Mouse (Mus musculus) CH12.LX (cell line): ENCODE results near the gene Hcn1. TPM values are rescaled to one million over a fixed set of nuclear protein-coding genes. Genes with fewer than 3 reads are reported as not detected.

Source experiments
- DNase-seq: peaks from one replicate; pipeline ENCODE4 v3.0.0-alpha.2; 2013; ENCODE audit errors: extremely low read depth
- H3K27ac ChIP-seq: 2 replicates; pipeline ENCODE4 v1.5.1; 2012; ENCODE audit warnings: low read depth, mild to moderate bottlenecking, control low read depth, moderate library complexity; ENCODE audit not compliant: insufficient read depth
- H3K27me3 ChIP-seq: replicated peaks from 2 replicates; pipeline ENCODE3; 2012; ENCODE audit warnings: inconsistent platforms
- H3K36me3 ChIP-seq, 2 experiments: replicated peaks in 1 of 2; 2 replicates each; pipeline versions ENCODE3 to v1.6.1; 2012; ENCODE audit warnings: inconsistent platforms in 1 of 2, low read length in 1 of 2, mild to moderate bottlenecking in 1 of 2, mixed read lengths in 1 of 2, moderate library complexity in 1 of 2; ENCODE audit not compliant: control insufficient read depth in 1 of 2, insufficient read depth in 1 of 2
- H3K4me1 ChIP-seq, 2 experiments: 2 replicates each; pipeline ENCODE4 v1.6.1; 2012; ENCODE audit warnings: inconsistent platforms in 1 of 2, moderate library complexity in 1 of 2; ENCODE audit not compliant: insufficient read depth in 2 of 2, control insufficient read depth in 1 of 2
- H3K4me2 ChIP-seq: 2 replicates; pipeline ENCODE4 v1.6.1; 2012; ENCODE audit warnings: low read depth, mild to moderate bottlenecking, control low read depth; ENCODE audit not compliant: poor library complexity, insufficient read depth, severe bottlenecking
- H3K4me3 ChIP-seq, 3 experiments: fragments of 150-350 bp in 1 of 3; sonication (generic) in 1 of 3; replicated peaks in 1 of 3; 2 replicates each; pipeline versions ENCODE3 to v1.5.1; 2011 to 2012; ENCODE audit warnings: low read depth in 2 of 3, low read length in 2 of 3, mild to moderate bottlenecking in 2 of 3, moderate library complexity in 2 of 3, control low read depth in 1 of 3, improper control_type of control experiment in 1 of 3, inconsistent platforms in 1 of 3, mixed read lengths in 1 of 3; ENCODE audit not compliant: poor library complexity in 1 of 3
- H3K79me2 ChIP-seq: replicated peaks from 2 replicates; pipeline ENCODE4 v1.6.1; 2012; ENCODE audit warnings: mild to moderate bottlenecking, moderate library complexity; ENCODE audit not compliant: control insufficient read depth, poor library complexity, insufficient read depth, severe bottlenecking; ENCODE audit errors: extremely low read depth
- H3K9ac ChIP-seq: 2 replicates; pipeline ENCODE4 v1.6.1; 2012; ENCODE audit warnings: low read depth, mild to moderate bottlenecking, control low read depth, moderate library complexity; ENCODE audit not compliant: insufficient read depth
- H3K9me3 ChIP-seq: replicated peaks from 2 replicates; pipeline ENCODE3; 2012; ENCODE audit warnings: low read length, inconsistent platforms, mixed read lengths
- BHLHE40 ChIP-seq: IDR thresholded peaks from 2 replicates; pipeline ENCODE4 v1.6.1; 2011; ENCODE audit warnings: mild to moderate bottlenecking, low read depth, low read length, improper control_type of control experiment
- CHD2 ChIP-seq: IDR thresholded peaks from 2 replicates; pipeline ENCODE4 v1.6.1; 2011; ENCODE audit warnings: low read length, improper control_type of control experiment
- CTCF ChIP-seq, 2 experiments: IDR thresholded peaks in 1 of 2; conservative IDR thresholded peaks in 1 of 2; 2 replicates each; pipeline ENCODE4 v1.5.1; 2011 to 2012; ENCODE audit warnings: low read depth in 2 of 2, low read length in 2 of 2, improper control_type of control experiment in 1 of 2, inconsistent platforms in 1 of 2, mild to moderate bottlenecking in 1 of 2, moderate library complexity in 1 of 2
- GABPA ChIP-seq: IDR thresholded peaks from 2 replicates; pipeline ENCODE4 v1.6.1; 2012; ENCODE audit warnings: low read depth, low read length, improper control_type of control experiment, inconsistent platforms; ENCODE audit not compliant: insufficient replicate concordance
- IRF4 ChIP-seq: IDR thresholded peaks from 2 replicates; pipeline ENCODE4 v1.6.1; 2014; ENCODE audit warnings: low read depth, mild to moderate bottlenecking, inconsistent platforms, low read length, improper control_type of control experiment
- JUN ChIP-seq: IDR thresholded peaks from 2 replicates; pipeline ENCODE4 v1.6.1; 2011; ENCODE audit warnings: low read depth, mild to moderate bottlenecking, low read length, improper control_type of control experiment, moderate library complexity; ENCODE audit not compliant: insufficient read depth
- JUND ChIP-seq: conservative IDR thresholded peaks from 2 replicates; pipeline ENCODE4 v1.6.1; 2011; ENCODE audit warnings: low read depth, low read length, improper control_type of control experiment
- KAT2A ChIP-seq: IDR thresholded peaks from 2 replicates; pipeline ENCODE4 v1.6.1; 2012; ENCODE audit warnings: low read length, improper control_type of control experiment, inconsistent platforms; ENCODE audit not compliant: insufficient replicate concordance
- MEF2A ChIP-seq: IDR thresholded peaks from 2 replicates; pipeline ENCODE4 v1.6.1; 2014; ENCODE audit warnings: low read depth, mild to moderate bottlenecking, inconsistent platforms, low read length, improper control_type of control experiment, borderline replicate concordance
- MYC ChIP-seq: IDR thresholded peaks from 2 replicates; pipeline ENCODE4 v1.6.1; 2011; ENCODE audit warnings: low read depth, mild to moderate bottlenecking, improper control_type of control experiment, low read length
- NELFE ChIP-seq: IDR thresholded peaks from 2 replicates; pipeline ENCODE4 v1.6.1; 2011; ENCODE audit warnings: low read depth, low read length, improper control_type of control experiment
- POLR2A ChIP-seq: IDR thresholded peaks from 2 replicates; pipeline ENCODE4 v1.6.1; 2011; ENCODE audit warnings: low read depth, mild to moderate bottlenecking, improper control_type of control experiment, low read length
- POLR2AphosphoS2 ChIP-seq: IDR thresholded peaks from 2 replicates; pipeline ENCODE4 v1.6.1; 2011; ENCODE audit warnings: low read depth, low read length, improper control_type of control experiment
- SIN3A ChIP-seq: IDR thresholded peaks from 2 replicates; pipeline ENCODE4 v1.6.1; 2012; ENCODE audit warnings: low read length, improper control_type of control experiment, inconsistent platforms
- TBP ChIP-seq: conservative IDR thresholded peaks from 2 replicates; pipeline ENCODE4 v1.6.1; 2011; ENCODE audit warnings: low read depth, low read length, improper control_type of control experiment
- TCF12 ChIP-seq: IDR thresholded peaks from 2 replicates; pipeline ENCODE4 v1.6.1; 2014; ENCODE audit warnings: low read depth, mild to moderate bottlenecking, inconsistent platforms, low read length, improper control_type of control experiment
- UBTF ChIP-seq: IDR thresholded peaks from 2 replicates; pipeline ENCODE4 v1.6.1; 2012; ENCODE audit warnings: low read depth, mild to moderate bottlenecking, inconsistent platforms, low read length, improper control_type of control experiment, moderate library complexity
- USF1 ChIP-seq: IDR thresholded peaks from 2 replicates; pipeline ENCODE4 v1.6.1; 2014; ENCODE audit warnings: low read depth, mild to moderate bottlenecking, inconsistent platforms, low read length, improper control_type of control experiment
- USF2 ChIP-seq: conservative IDR thresholded peaks from 2 replicates; pipeline ENCODE4 v1.6.1; 2011; ENCODE audit warnings: low read depth, low read length, improper control_type of control experiment
- ZKSCAN1 ChIP-seq: IDR thresholded peaks from 2 replicates; pipeline ENCODE4 v1.6.1; 2012; ENCODE audit warnings: low read depth, inconsistent platforms, low read length, improper control_type of control experiment, borderline replicate concordance
- ZMIZ1 ChIP-seq: IDR thresholded peaks from 2 replicates; pipeline ENCODE4 v1.6.1; 2012; ENCODE audit warnings: low read depth, mild to moderate bottlenecking, inconsistent platforms, low read length, improper control_type of control experiment
- dilution Hi-C: fragments of 300-500 bp; cut with MboI; formaldehyde crosslinking; loops from 2 replicates; pipeline ENCODE4 v1.14.3; 2020; ENCODE audit warnings: low sequenced_read_pairs; ENCODE audit not compliant: extremely low pct_unique_long_range_greater_than_20kb, extremely low pct_ligation_motif_present
- in situ Hi-C: fragments of 300-500 bp; cut with MboI; formaldehyde crosslinking; loops from 3 replicates; pipeline ENCODE4 v1.14.3; 2019; ENCODE audit warnings: low sequenced_read_pairs, low pct_ligation_motif_present, low pct_unique_long_range_greater_than_20kb, mixed read lengths
- polyA plus RNA-seq: library from polyadenylated mRNA; unstranded; fragments of >175 nt; gene quantifications from 2 replicates; pipeline ENCODE4 v1.2.1, GENCODE M21; 2012; ENCODE audit warnings: low read depth; ENCODE audit not compliant: insufficient read length
- total RNA-seq, 2 experiments: library from RNA; depleted of rRNA; stranded (reverse); fragments of 300-350 nt in 1 of 2; fragments of >200 nt in 1 of 2; gene quantifications; 2 replicates each; pipeline ENCODE4 v1.2.3; 2012 to 2014

Gene Hcn1
- total and polyA plus RNA-seq, 3 experiments: not detected

DNA sequence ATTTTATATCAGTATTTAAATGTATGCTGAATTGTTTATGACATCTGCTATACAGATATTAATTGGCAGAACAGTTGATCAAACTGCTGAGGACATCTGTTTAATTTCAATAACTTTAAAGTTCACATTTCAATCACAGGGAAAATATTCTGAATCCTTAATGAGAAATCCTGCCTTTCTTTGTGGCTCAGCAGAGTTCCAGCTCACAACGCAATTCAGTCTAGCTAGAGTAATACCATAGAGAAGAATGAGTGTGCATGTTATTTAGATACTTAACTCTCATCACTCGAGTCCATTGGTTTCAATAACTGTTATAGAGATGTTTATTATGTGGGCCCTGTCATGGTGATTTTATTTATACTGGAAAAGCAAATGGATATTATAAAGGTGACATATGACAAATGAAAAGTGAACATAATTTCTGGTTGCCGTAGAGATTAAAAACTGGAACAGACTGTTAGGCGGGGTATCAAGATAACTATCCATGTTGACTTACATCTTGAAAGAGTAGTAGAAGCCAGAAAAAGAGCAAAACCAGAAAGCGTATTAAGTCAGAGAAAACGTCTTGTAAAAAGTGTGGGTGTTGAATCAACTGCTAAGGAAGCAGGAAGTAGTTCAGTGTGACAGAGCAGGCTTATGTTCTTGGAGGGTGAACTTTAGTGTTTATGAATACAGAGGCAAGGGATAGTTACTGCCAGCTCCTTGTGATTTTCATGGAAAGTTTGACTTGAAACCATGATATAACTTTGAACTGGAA is 250.0 kb downstream of the Hcn1 start:
- in situ Hi-C loops (no loop called here), dilution Hi-C loops (no loop called here)
- no peaks in the 10 kb centered on the region for H3K4me1 ChIP-seq
- no peaks in the 10 kb centered on the region for H3K27me3 ChIP-seq
- DNase-seq: no peak
- H3K9me3 ChIP-seq: peaks cover 5% of the 10 kb centered on the region
- no peaks in the 10 kb centered on the region for H3K36me3 ChIP-seq
- TF ChIP-seq UBTF (no peak), JUN (no peak), USF1 (no peak), JUND (no peak)
- H3K4me3 ChIP-seq: no peak overlapping the region
- H3K4me2 ChIP-seq: no peak overlapping the region
- H3K27ac ChIP-seq: no peak overlapping the region
- no peak overlapping the region for H3K9ac ChIP-seq
- H3K79me2 ChIP-seq: no peaks in the 10 kb centered on the region

DNA sequence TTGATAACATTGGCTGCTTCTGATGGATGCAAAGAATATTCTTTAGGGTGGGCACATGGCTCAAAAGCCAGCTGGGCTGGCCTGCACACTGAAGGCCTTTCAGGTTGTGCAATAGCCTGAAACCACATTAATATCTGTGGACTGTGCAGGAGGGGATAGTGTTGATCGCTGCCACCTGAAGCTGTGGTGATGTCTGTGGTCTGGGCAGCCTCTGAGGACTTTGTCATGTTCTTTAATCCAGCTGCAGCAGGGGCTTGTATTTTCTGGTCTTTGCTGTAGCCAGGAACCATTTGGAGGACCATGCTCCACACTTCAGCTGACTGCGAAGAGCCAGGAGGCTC is 250.6 kb downstream of the Hcn1 start:
- Histone ChIP-seq H3K36me3 (no peaks in the 10 kb centered on the region), H3K4me1 (no peaks in the 10 kb centered on the region), H3K79me2 (no peaks in the 10 kb centered on the region), H3K27me3 (no peaks in the 10 kb centered on the region), H3K9me3 (peaks cover 5% of the 10 kb centered on the region), H3K4me2 (no peak overlapping the region), H3K4me3 (no peak overlapping the region), H3K27ac (no peak overlapping the region), H3K9ac (no peak overlapping the region)
- in situ Hi-C loops (no loop called here), dilution Hi-C loops (no loop called here)
- TF ChIP-seq NELFE (no peak), MEF2A (no peak), CHD2 (no peak), ZMIZ1 (no peak), IRF4 (no peak), KAT2A (no peak), ZKSCAN1 (no peak), SIN3A (no peak), POLR2A (no peak), MYC (no peak), TCF12 (no peak), USF2 (no peak), CTCF (conservative IDR thresholded peaks at IDR 0.05 in 1 of 2, IDR thresholded peaks at IDR 0.05 in 1 of 2; ENCODE audit: low read depth in 2 of 2, low read length in 2 of 2) (no peak), USF1 (no peak), TBP (no peak), BHLHE40 (no peak), POLR2AphosphoS2 (no peak), GABPA (no peak)
- no peak for DNase-seq
